Mouse (Mus musculus): ENCODE measurements around the gene Kif20b. TPM values are rescaled to one million over a fixed set of nuclear protein-coding genes. Genes with fewer than 3 reads are reported as not detected.
A peak's percentile ranks its signal among the peaks of the same experiment; 100 is the strongest.

Kif20b gene
- polyA plus RNA-seq, 1 experiment from 2014 or later = 15.6 TPM

DNA sequence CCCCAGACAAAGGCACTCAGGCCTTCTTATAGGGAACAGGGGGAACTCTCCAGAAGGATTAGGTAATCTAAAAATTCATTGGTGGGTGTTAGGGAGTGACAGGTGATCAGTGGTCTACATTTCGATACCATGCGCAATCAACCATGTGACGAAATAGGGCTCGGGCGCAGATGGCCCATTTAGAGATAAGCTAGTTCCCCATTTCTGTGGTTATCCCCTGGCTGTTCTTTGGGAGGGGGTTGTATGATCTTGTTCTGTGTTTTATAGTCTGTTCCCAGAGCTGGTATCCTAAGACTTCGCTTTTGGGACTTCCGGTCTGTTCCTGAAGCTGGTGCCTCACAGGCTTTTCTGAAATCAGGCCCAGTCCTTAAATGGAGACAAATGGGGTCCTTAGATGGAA is 16.7 kb upstream of the Kif20b start:
- DNase-seq (ENCODE audit: low spot score) (no peak), ATAC-seq (ENCODE audit: low FRiP score, low TSS enrichment) (no peak)
- Histone ChIP-seq H3K9me3 (ENCODE audit: control insufficient read depth, low read length) (no peaks in the 10 kb centered on the region), H3K4me1 (replicated peaks; ENCODE audit: control insufficient read depth, insufficient read depth) (no peaks in the 10 kb centered on the region), H3K4me2 (replicated peaks; ENCODE audit: low read depth) (no peak overlapping the region), H3K27me3 (ENCODE audit: control insufficient read depth, insufficient read depth, low read length) (no peaks in the 10 kb centered on the region), H3K9ac (ENCODE audit: low read length) (no peak overlapping the region), H3K36me3 (ENCODE audit: control insufficient read depth, insufficient read depth, low read length) (no peaks in the 10 kb centered on the region), H3K27ac (replicated peaks) (no peak overlapping the region), H3K4me3 (ENCODE audit: low read depth, low read length) (no peak overlapping the region)
- 96% methylated on average over 7 of the region's 7 CpGs for WGBS
- TF ChIP-seq EP300 (optimal IDR thresholded peaks at IDR 0.05) = no peak
- no peak for TF ChIP-seq CTCF (IDR thresholded peaks at IDR 0.05; ENCODE audit: low read depth)

DNA sequence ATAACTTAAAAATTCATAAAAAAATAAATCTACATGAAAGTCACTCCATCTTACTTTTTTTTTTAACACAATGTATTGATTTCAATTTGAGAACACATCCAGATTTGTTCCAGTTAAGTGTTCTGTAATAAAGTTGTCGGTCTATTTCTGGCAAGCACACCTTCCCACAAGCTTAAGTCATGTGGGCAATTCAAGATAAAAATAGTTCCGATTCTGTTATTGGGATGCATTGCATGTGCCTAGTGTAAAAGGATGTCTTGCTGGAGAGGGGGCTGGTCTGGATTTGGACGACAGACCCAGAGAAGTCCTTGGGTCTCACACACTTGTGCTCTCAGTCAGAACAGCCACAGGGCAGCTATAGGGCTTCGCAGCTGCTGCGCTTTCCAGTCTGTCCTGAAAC is 15.4 kb upstream of the Kif20b start:
- DNase-seq (ENCODE audit: low spot score) = no peak
- TF ChIP-seq CTCF (IDR thresholded peaks at IDR 0.05; ENCODE audit: low read depth) (no peak), EP300 (optimal IDR thresholded peaks at IDR 0.05) (no peak)

GRCm38 (mm10) chr19:34912366-34912765 is 9.8 kb upstream of the Kif20b start:
- TF ChIP-seq EP300 (optimal IDR thresholded peaks at IDR 0.05) = no peak
- no peak for TF ChIP-seq CTCF (IDR thresholded peaks at IDR 0.05; ENCODE audit: low read depth)
- no peak overlapping the region for H3K4me2 ChIP-seq (replicated peaks; ENCODE audit: low read depth)
- ATAC-seq (ENCODE audit: low FRiP score, low TSS enrichment) (no peak), DNase-seq (ENCODE audit: low spot score) (no peak)
- no peak overlapping the region for H3K9ac ChIP-seq (ENCODE audit: low read length)
- no peak overlapping the region for H3K27ac ChIP-seq (replicated peaks)
- H3K9me3 ChIP-seq (ENCODE audit: control insufficient read depth, low read length) = no peaks in the 10 kb centered on the region
- no peak overlapping the region for H3K4me3 ChIP-seq (ENCODE audit: low read depth, low read length)
- H3K36me3 ChIP-seq (ENCODE audit: control insufficient read depth, insufficient read depth, low read length) = no peaks in the 10 kb centered on the region
- no peaks in the 10 kb centered on the region for H3K27me3 ChIP-seq (ENCODE audit: control insufficient read depth, insufficient read depth, low read length)
- H3K4me1 ChIP-seq (replicated peaks; ENCODE audit: control insufficient read depth, insufficient read depth) = no peaks in the 10 kb centered on the region

More for the DNA sequence above, 15.4 kb upstream of the Kif20b start:
- Histone ChIP-seq H3K27me3 (ENCODE audit: control insufficient read depth, insufficient read depth, low read length) (no peaks in the 10 kb centered on the region), H3K9ac (ENCODE audit: low read length) (no peak overlapping the region), H3K4me2 (replicated peaks; ENCODE audit: low read depth) (no peak overlapping the region), H3K4me1 (replicated peaks; ENCODE audit: control insufficient read depth, insufficient read depth) (no peaks in the 10 kb centered on the region), H3K36me3 (ENCODE audit: control insufficient read depth, insufficient read depth, low read length) (no peaks in the 10 kb centered on the region), H3K9me3 (ENCODE audit: control insufficient read depth, low read length) (no peaks in the 10 kb centered on the region), H3K27ac (replicated peaks) (no peak overlapping the region), H3K4me3 (ENCODE audit: low read depth, low read length) (no peak overlapping the region)
- no peak for ATAC-seq (ENCODE audit: low FRiP score, low TSS enrichment)
- WGBS = 78% methylated on average over 5 of the region's 5 CpGs

GRCm38 (mm10) chr19:34920066-34920465 is 2.1 kb upstream of the Kif20b start:
- Histone ChIP-seq H3K27me3 (ENCODE audit: control insufficient read depth, insufficient read depth, low read length) (no peaks in the 10 kb centered on the region), H3K27ac (replicated peaks) (no peak overlapping the region), H3K9ac (ENCODE audit: low read length) (no peak overlapping the region), H3K36me3 (ENCODE audit: control insufficient read depth, insufficient read depth, low read length) (no peaks in the 10 kb centered on the region), H3K4me2 (replicated peaks; ENCODE audit: low read depth) (no peak overlapping the region), H3K4me3 (ENCODE audit: low read depth, low read length) (no peak overlapping the region), H3K4me1 (replicated peaks; ENCODE audit: control insufficient read depth, insufficient read depth) (no peaks in the 10 kb centered on the region), H3K9me3 (ENCODE audit: control insufficient read depth, low read length) (no peaks in the 10 kb centered on the region)
- DNase-seq (ENCODE audit: low spot score) (no peak), ATAC-seq (ENCODE audit: low FRiP score, low TSS enrichment) (no peak)
- TF ChIP-seq CTCF (IDR thresholded peaks at IDR 0.05; ENCODE audit: low read depth) = no peak
- TF ChIP-seq EP300 (optimal IDR thresholded peaks at IDR 0.05) = no peak
- 87% methylated on average over 4 of the region's 4 CpGs for WGBS

DNA sequence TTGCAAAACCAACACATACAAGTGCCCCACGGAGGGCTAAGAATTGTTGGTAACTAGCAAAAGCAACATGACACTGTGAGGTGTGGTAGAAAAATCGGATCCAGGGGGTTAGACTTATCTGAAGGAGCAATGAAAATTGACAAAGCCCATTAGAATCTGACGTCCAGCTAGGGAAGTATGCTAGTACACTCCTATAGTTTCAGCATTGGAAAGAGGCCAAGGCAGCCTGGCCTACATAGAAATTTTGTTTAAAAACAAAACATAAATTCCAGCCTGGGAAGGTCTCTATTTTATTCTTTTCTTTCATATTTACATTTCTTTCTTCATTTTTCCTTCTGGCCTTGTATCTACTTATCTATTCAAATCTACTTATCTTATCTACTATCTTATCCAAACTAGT is 1.6 kb upstream of the Kif20b start:
- Histone ChIP-seq H3K4me1 (replicated peaks; ENCODE audit: control insufficient read depth, insufficient read depth) (no peaks in the 10 kb centered on the region), H3K27ac (replicated peaks) (no peak overlapping the region), H3K27me3 (ENCODE audit: control insufficient read depth, insufficient read depth, low read length) (no peaks in the 10 kb centered on the region), H3K36me3 (ENCODE audit: control insufficient read depth, insufficient read depth, low read length) (no peaks in the 10 kb centered on the region), H3K9me3 (ENCODE audit: control insufficient read depth, low read length) (no peaks in the 10 kb centered on the region), H3K4me2 (replicated peaks; ENCODE audit: low read depth) (no peak overlapping the region), H3K9ac (ENCODE audit: low read length) (no peak overlapping the region), H3K4me3 (ENCODE audit: low read depth, low read length) (no peak overlapping the region)
- 53% methylated on average over 3 of the region's 3 CpGs for WGBS
- no peak for TF ChIP-seq CTCF (IDR thresholded peaks at IDR 0.05; ENCODE audit: low read depth)
- no peak for TF ChIP-seq EP300 (optimal IDR thresholded peaks at IDR 0.05)
- ATAC-seq (ENCODE audit: low FRiP score, low TSS enrichment) (no peak), DNase-seq (ENCODE audit: low spot score) (no peak)

- ATAC-seq (ENCODE audit: low FRiP score, low TSS enrichment) (no peak), DNase-seq (ENCODE audit: low spot score) (no peak)
- peak overlapping the region; percentile 75 for H3K4me3 ChIP-seq (ENCODE audit: low read depth, low read length)
- 14% methylated on average over 7 of the region's 7 CpGs for WGBS
- H3K27ac ChIP-seq (replicated peaks) = no peak overlapping the region
- H3K9me3 ChIP-seq (ENCODE audit: control insufficient read depth, low read length) = no peaks in the 10 kb centered on the region
- H3K9ac ChIP-seq (ENCODE audit: low read length) = peak overlapping the region; percentile 48
- TF ChIP-seq CTCF (IDR thresholded peaks at IDR 0.05; ENCODE audit: low read depth) = peak; percentile 53
- no peak for TF ChIP-seq EP300 (optimal IDR thresholded peaks at IDR 0.05)
- H3K36me3 ChIP-seq (ENCODE audit: control insufficient read depth, insufficient read depth, low read length) = no peaks in the 10 kb centered on the region
- H3K4me2 ChIP-seq (replicated peaks; ENCODE audit: low read depth) = peak overlapping the region; percentile 74
- H3K27me3 ChIP-seq (ENCODE audit: control insufficient read depth, insufficient read depth, low read length) = no peaks in the 10 kb centered on the region
- no peaks in the 10 kb centered on the region for H3K4me1 ChIP-seq (replicated peaks; ENCODE audit: control insufficient read depth, insufficient read depth)
Observed at GRCm38 (mm10) chr19:34921253-34921651, 909 bp upstream of the Kif20b start.

Measured in stomach, postnatal 0 days (tissue).